Mouse (Mus musculus): ENCODE measurements around the gene Sdc4. TPM values are rescaled to one million over a fixed set of nuclear protein-coding genes. Genes with fewer than 3 reads are reported as not detected.

Sdc4 gene
- polyA plus RNA-seq, 1 experiment: 91.1 TPM

GRCm38 (mm10) chr2:164381726-164382125 is 62.0 kb downstream of the Sdc4 start:
- WGBS: 82% methylated on average over 8 of the region's 8 CpGs
- no peak for TF ChIP-seq POLR2A (IDR thresholded peaks at IDR 0.05; ENCODE audit: borderline replicate concordance, extremely low read depth, low read depth, low read length)
- TF ChIP-seq CTCF (IDR thresholded peaks at IDR 0.05; ENCODE audit: insufficient read depth, low read length): no peak
- Histone ChIP-seq H3K4me3 (replicated peaks; ENCODE audit: extremely low read depth, low read depth, low read length) (no peak overlapping the region), H3K4me1 (ENCODE audit: control insufficient read depth, insufficient read depth, low read length) (no peaks in the 10 kb centered on the region; the same call in 1 of the 2 replicates)
- DNase-seq: no peak

- TF ChIP-seq POLR2A (IDR thresholded peaks at IDR 0.05; ENCODE audit: borderline replicate concordance, extremely low read depth, low read depth, low read length): no peak
- no peak for TF ChIP-seq CTCF (IDR thresholded peaks at IDR 0.05; ENCODE audit: insufficient read depth, low read length)
- WGBS: 72% methylated on average over 15 of the region's 15 CpGs
- no peak for DNase-seq
- H3K4me3 ChIP-seq (replicated peaks; ENCODE audit: extremely low read depth, low read depth, low read length): no peak overlapping the region
- no peaks in the 10 kb centered on the region; the same call in 1 of the 2 replicates for H3K4me1 ChIP-seq (ENCODE audit: control insufficient read depth, insufficient read depth, low read length)
These were observed 65.9 kb downstream of the Sdc4 start for GRCm38 (mm10) chr2:164377478-164378426.

Other genes with a start within 250 kb of the Sdc4 start
- gene Wfdc15a, start 243.8 kb downstream of the Sdc4 start, polyA plus RNA-seq (2012; rRNA removed): not detected in 2 replicates
- gene Wfdc15b, start 222.2 kb downstream of the Sdc4 start, polyA plus RNA-seq (2012; rRNA removed): 0.34 TPM in 1 of 2 replicates, not detected in the other
- not detected in 2 replicates for gene Svs2, start 205.4 kb downstream of the Sdc4 start, polyA plus RNA-seq (2012; rRNA removed)
- not detected in 2 replicates for gene Svs3b, start 187.2 kb downstream of the Sdc4 start, polyA plus RNA-seq (2012; rRNA removed)
- not detected in 2 replicates for gene Svs4, start 165.4 kb downstream of the Sdc4 start, polyA plus RNA-seq (2012; rRNA removed)
- not detected in 2 replicates for gene Svs3a, start 154.6 kb downstream of the Sdc4 start, polyA plus RNA-seq (2012; rRNA removed)
- not detected in 2 replicates for gene Svs6, start 127.1 kb downstream of the Sdc4 start, polyA plus RNA-seq (2012; rRNA removed)
- gene Svs5, start 111.1 kb downstream of the Sdc4 start, polyA plus RNA-seq (2012; rRNA removed): not detected in 2 replicates
- gene Slpi, start 54.8 kb downstream of the Sdc4 start, polyA plus RNA-seq (2012; rRNA removed): 64.8 and 662 TPM in 2 replicates
- gene Rbpjl, start 40.7 kb downstream of the Sdc4 start, polyA plus RNA-seq (2012; rRNA removed): 86.8 and 101 TPM in 2 replicates
- gene Matn4, start 38.7 kb downstream of the Sdc4 start, polyA plus RNA-seq (2012; rRNA removed): 78.0 and 80.1 TPM in 2 replicates
- 89.8 and 133 TPM in 2 replicates for gene Sys1, start 13.1 kb upstream of the Sdc4 start, polyA plus RNA-seq (2012; rRNA removed)
- 47.7 and 52.2 TPM in 2 replicates for gene Gm20458, start 17.1 kb upstream of the Sdc4 start, polyA plus RNA-seq (2012; rRNA removed)
- not detected in 2 replicates for gene Trp53tg5, start 29.8 kb upstream of the Sdc4 start, polyA plus RNA-seq (2012; rRNA removed)
- 52.6 and 72.9 TPM in 2 replicates for gene Dbndd2, start 42.2 kb upstream of the Sdc4 start, polyA plus RNA-seq (2012; rRNA removed)
- 93.8 and 104 TPM in 2 replicates for gene Pigt, start 53.6 kb upstream of the Sdc4 start, polyA plus RNA-seq (2012; rRNA removed)
- 1,286 and 1,630 TPM in 2 replicates for gene Wfdc2, start 118.5 kb upstream of the Sdc4 start, polyA plus RNA-seq (2012; rRNA removed)
- not detected in 2 replicates for gene Spint3, start 129.6 kb upstream of the Sdc4 start, polyA plus RNA-seq (2012; rRNA removed)
- 2.3 and 2.4 TPM in 2 replicates for gene Wfdc6a, start 141.6 kb upstream of the Sdc4 start, polyA plus RNA-seq (2012; rRNA removed)
- gene Eppin, start 149.7 kb upstream of the Sdc4 start, polyA plus RNA-seq (2012; rRNA removed): 0.27 and 0.65 TPM in 2 replicates
- gene Wfdc6b, start 169.6 kb upstream of the Sdc4 start, polyA plus RNA-seq (2012; rRNA removed): 1.3 and 1.9 TPM in 2 replicates
- gene Wfdc8, start 169.7 kb upstream of the Sdc4 start, polyA plus RNA-seq (2012; rRNA removed): 5.3 and 8.5 TPM in 2 replicates
- gene Wfdc16, start 194.9 kb upstream of the Sdc4 start, polyA plus RNA-seq (2012; rRNA removed): 0.97 and 1.9 TPM in 2 replicates
- gene Wfdc10, start 212.2 kb upstream of the Sdc4 start, polyA plus RNA-seq (2012; rRNA removed): 7.9 and 10.9 TPM in 2 replicates
- not detected in 2 replicates for gene Wfdc9, start 212.7 kb upstream of the Sdc4 start, polyA plus RNA-seq (2012; rRNA removed)
- gene Wfdc11, start 230.2 kb upstream of the Sdc4 start, polyA plus RNA-seq (2012; rRNA removed): not detected in 2 replicates
- 0.98 and 1.3 TPM in 2 replicates for gene Wfdc13, start 241.2 kb upstream of the Sdc4 start, polyA plus RNA-seq (2012; rRNA removed)